Mouse (Mus musculus) mouse embryonic stem cell (cell line): ENCODE data around the gene Cbx2.

Experiments
- in situ Hi-C, 2 experiments: fragments of 300-500 bp; cut with MboI; formaldehyde crosslinking; loops; 1 replicate in 1 of 2; 3 replicates in 1 of 2; pipeline ENCODE4 v1.14.3; 2019 to 2020; ENCODE audit warnings: low sequenced_read_pairs in 2 of 2, low pct_unique_long_range_greater_than_20kb in 1 of 2, mixed read lengths in 1 of 2; ENCODE audit not compliant: unreplicated experiment in 1 of 2

Cbx2 gene

GRCm38 (mm10) chr11:119022895-119023615, at the start of gene Cbx2:
TSS of gene Cbx2 (plus strand) at chr11:119022962.
- in situ Hi-C loops, result no loop called here

GRCm38 (mm10) chr11:118974340-118974739, 48.4 kb upstream of the Cbx2 start:
- in situ Hi-C loops, result no loop called here

DNA sequence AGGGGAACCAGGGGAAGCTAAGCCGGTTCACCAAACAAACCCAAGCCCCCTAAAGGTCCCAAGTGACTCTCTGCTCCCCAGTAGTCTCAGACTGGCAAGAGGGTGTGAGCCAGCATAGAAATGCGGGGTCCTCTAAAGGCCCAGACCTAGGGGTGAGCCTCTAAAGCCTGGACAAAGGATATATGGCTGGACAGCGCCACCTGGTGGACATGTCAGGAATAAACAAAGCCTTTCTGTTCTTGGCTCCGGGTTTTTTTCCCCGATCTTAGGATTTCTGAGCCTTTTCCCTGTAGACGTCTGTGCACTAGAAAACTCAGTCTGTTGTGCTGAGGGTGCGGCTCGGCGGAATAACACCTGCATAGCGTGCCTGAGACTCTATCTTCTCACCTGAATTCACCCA, 47.3 kb upstream of the Cbx2 start:
- in situ Hi-C loops, result no loop called here

DNA sequence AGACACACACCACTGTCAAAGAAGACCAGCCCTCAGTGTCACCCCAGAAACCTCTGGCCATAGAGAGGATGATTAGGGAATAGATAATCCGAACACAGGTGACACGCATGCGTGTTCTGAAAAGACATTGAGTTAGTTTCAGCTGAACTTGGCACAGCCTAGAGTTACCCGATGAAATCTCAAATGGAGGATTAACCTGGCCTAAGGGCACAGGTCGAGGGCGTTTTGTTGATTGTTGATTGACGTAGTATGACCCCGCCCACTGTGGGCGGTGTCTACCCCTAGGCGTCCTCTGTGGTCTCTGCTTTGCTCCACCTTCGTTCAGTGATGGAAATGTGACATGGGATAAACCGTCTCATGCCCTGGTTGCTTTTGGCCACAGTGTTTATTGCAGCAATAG, 46.8 kb upstream of the Cbx2 start:
- in situ Hi-C loops, result no loop called here

DNA sequence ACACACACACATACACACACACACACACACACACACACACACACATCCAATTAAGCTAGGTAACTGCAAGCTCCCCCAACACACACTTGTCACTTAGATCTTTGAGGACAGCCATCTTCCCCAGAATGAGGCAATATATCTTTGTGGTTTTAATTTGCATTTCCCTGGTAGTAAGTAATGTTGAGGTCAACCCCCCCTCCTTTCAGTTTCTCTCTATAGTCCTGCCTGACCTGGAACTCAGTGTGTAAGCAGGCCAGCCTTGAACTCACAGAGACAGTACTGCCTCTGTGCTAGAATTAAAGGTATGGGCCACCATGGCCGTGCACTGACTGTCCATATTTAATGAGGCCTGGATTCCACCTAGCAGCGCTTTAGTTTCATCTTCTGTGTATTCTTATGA, 42.4 kb upstream of the Cbx2 start:
- in situ Hi-C loops, result no loop called here

DNA sequence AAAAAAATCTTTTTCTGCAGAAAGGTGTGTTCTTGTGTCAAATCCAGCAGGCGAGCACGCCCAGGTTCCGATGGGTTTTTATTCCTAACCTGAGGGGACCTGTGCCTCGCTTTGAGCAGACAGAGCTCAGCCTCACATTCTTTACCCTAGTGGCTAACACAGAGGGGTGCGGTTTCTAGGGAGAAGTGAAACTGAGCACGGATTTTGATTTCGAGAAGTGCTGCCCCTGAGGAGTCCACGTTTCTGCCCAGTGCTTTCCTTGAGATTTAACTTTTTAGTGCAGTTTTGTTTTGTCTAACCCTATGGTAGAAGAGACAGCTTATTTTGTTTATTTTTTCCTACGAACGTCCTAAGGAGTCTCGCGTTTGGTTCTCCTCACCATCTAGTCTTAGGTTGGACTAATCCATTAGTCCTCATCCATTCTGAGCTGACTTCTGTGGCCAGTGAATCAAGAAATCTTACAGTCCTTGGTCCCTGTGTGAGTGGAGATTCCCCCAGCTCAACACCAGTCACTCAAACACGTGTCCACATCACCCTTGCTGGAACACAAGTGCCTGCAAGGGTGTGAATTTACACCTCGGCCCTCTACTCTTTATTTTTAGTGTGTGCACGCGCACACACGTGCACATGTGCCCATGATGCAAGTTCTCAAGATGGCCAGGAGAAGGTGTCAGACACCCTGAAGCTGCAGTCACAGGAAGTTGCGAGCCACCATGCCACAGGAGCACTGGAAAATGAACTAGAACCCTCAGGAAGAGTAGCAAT, 41.6 kb upstream of the Cbx2 start:
- in situ Hi-C loops, result no loop called here

GRCm38 (mm10) chr11:118982593-118983113, 40.1 kb upstream of the Cbx2 start:
- in situ Hi-C loops, result no loop called here

DNA sequence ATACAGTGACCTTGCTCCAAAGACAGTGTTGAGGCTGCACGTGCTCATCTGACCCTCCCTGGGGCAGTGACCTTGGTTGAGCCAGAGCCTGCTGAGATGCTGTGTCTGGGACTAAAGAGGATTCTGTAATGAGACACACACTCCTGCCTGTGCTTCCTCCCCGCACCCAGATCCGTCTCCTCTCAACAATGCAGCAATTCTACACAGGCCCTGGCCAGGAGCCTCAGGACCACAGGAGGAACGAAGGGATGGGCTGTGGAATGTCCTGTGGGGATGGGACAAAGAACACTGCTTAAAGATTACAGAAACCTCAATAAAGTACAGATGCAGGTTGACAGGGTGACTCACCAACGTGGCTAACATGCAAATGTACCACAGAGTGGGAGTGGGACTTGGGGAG, 37.2 kb upstream of the Cbx2 start:
- in situ Hi-C loops, result no loop called here

GRCm38 (mm10) chr11:118987999-118988398, 34.8 kb upstream of the Cbx2 start, which contains the start of gene Enpp7:
TSS of gene Enpp7 (plus strand) at chr11:118988188.
- in situ Hi-C loops, result no loop called here

GRCm38 (mm10) chr11:118992781-118993180, 30.0 kb upstream of the Cbx2 start:
- in situ Hi-C loops, result no loop called here

DNA sequence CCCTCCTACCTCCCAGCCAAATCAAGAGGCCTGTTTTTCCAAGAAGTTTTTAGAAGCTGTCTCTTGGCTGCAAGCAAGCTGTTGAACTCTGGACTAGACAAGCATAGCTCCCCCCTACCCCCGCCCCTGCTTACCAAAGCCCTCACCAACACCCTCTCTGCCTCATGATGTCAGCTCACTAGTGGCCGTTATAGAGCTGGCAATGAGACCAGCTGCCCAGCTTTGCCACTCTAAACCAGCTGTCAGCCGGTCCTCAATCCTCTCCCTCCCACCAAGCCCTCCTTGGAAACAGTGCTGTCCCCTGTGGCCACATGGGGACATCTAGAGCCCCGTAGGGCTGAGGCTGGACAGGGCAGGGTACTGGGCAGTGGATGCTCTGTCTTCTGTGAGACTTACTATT, 27.3 kb upstream of the Cbx2 start:
- in situ Hi-C loops, result no loop called here

DNA sequence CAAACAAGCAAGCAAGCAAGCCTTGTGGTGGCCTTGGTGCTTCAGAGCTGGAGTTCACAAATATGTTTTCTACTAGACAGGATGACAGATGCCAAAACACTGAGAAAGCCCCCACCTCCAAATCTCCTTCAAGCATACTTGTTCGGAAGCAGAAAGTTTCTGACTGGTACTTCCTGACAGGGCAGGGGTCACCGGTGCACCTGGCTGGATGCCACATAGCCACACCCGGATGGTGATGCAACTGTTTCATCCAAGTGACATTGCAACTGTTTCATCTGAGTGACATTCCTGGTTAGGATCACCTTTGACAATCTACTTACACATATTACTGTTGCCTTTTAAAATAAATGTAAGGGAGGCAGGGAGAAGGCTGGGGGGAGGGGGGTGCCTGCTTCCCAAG, 25.6 kb upstream of the Cbx2 start:
- in situ Hi-C loops, result no loop called here

GRCm38 (mm10) chr11:118998540-118999265, 24.1 kb upstream of the Cbx2 start:
- in situ Hi-C loops, result no loop called here

GRCm38 (mm10) chr11:118999361-118999804, 23.4 kb upstream of the Cbx2 start:
- in situ Hi-C loops, result no loop called here

DNA sequence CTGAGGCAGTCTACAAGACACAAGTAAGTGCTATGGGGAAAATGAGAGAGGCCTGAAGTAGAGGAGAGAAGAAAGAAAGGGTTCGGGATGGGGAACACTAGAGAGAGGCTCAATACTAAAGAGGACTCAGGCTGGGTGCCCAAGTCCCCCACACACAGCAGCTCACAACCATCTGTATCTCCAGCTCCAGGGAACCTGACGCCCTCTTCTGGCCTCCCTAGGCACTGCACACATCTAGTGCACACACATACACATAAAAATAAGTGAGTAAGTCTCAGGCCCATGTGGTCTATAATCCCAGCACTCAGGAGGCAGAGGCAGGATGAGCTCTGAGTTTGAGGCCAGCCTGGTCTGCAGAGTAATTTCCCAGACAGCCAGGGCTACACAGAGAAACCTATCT, 21.9 kb upstream of the Cbx2 start:
- in situ Hi-C loops, result no loop called here

DNA sequence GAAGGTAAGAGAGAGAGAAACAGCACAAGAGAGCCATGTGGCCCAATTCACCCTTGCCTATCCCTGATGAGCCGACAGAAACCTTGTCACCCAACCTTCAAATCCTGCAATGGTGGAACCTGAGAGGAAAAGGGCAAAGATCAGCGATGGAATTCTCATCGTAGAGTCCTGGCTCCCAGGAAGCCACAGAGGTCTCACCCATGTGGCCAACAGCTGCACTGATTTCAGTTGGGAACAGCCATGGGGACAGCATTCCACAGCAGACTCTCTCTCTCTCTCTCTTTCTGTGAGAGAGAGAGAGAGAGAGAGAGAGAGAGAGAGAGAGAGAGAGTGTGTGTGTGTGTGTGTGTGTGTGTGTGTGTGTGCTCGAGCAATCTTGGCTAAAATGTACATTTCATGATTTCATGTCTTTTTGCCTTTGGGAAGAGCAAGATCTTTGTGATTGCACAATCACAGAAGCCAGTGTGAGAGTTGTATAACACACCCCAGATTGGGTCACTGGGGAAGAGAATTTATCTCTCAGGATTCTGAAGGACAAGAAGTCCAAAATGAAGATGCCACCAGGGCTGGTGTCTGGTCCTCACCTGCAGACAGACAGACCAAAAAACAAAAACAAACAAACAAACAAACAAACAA, 21.2 kb upstream of the Cbx2 start:
- in situ Hi-C loops, result no loop called here

DNA sequence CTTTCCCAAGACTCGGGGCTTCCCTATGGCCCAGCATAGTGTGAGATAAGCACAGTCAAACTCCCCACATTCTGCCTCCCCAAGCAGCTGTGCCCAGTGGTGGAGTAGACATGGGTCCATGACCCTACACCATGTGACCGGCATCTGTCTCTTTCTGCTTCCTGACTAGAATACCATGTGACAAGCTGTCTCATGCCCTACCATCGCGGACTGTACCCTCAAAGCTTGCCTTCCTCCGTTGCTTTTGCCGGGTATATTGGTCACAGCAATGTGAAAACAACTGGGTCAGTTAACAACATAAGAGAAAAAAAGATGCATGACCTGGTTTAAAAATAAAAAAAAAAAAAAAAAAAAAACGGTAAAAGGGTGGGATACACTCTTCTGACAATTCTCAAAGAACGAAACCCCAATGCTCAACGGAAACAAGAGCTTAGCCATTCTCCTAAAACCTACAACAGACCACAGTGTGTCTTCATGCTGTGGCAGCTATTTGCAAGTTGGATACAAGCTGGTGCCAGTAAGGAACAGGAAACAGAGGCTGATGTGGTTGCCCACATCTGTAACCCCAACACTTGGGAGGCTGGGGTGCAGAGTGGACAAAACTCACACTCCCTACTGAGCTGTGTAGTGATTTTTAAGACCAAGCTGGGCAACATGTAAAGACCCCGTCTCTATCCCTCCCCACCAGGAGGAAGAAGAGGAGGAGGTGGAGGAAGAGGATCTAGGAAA, 17.1 kb upstream of the Cbx2 start:
- in situ Hi-C loops, result no loop called here

GRCm38 (mm10) chr11:119006462-119006861, 16.3 kb upstream of the Cbx2 start:
- in situ Hi-C loops, result no loop called here
